Mouse (Mus musculus) monocyte, adult 5-6 weeks (primary cell): ENCODE results near the gene Myo9a. TPM values are rescaled to one million over a fixed set of nuclear protein-coding genes. Genes with fewer than 3 reads are reported as not detected.

Experiments
- ATAC-seq: fragments of 153-309, 156-312 bp; replicated peaks from 2 replicates; pipeline ENCODE4 v1.8.0; 2017; ENCODE audit warnings: mild to moderate bottlenecking; ENCODE audit not compliant: low TSS enrichment, insufficient number of reproducible peaks, severe bottlenecking, poor library complexity, low FRiP score
- total RNA-seq: library from RNA; stranded (forward); fragments of 200-1000, 200-491, 200-594 nt; gene quantifications from 3 replicates; pipeline ENCODE4 v1.2.3, GENCODE M21; 2017

The Myo9a gene
- total RNA-seq, 1 experiment from 2014 or later = 31.5 TPM

GRCm38 (mm10) chr9:59964367-59964766 is 213.7 kb downstream of the Myo9a start:
- no peak for ATAC-seq

GRCm38 (mm10) chr9:59965046-59965445 is 214.3 kb downstream of the Myo9a start:
- ATAC-seq = no peak

- no peak for ATAC-seq
Measured at GRCm38 (mm10) chr9:59969383-59969782, 218.7 kb downstream of the Myo9a start.

GRCm38 (mm10) chr9:59971263-59971662 is 220.6 kb downstream of the Myo9a start:
- no peak for ATAC-seq

Other genes starting within 250 kb of the Myo9a start
- gene Hexa, start 211.4 kb upstream of the Myo9a start, total RNA-seq = 97.3 to 114 TPM (median 107 TPM) in 3 replicates
- gene Tmem202, start 211.0 kb upstream of the Myo9a start, total RNA-seq = 0.39 TPM in 1 of 3 replicates, not detected in the others
- gene Celf6, start 173.0 kb upstream of the Myo9a start, total RNA-seq = not detected in 3 replicates
- 19.9 to 29.5 TPM (median 25.5 TPM) in 3 replicates for gene Parp6, start 133.6 kb upstream of the Myo9a start, total RNA-seq
- gene Pkm, start 94.5 kb upstream of the Myo9a start, total RNA-seq = 498 to 575 TPM (median 546 TPM) in 3 replicates
- gene Gramd2, start 70.8 kb upstream of the Myo9a start, total RNA-seq = 0.19 to 0.53 TPM (median 0.49 TPM) in 3 replicates
- gene Senp8, start 186 bp upstream of the Myo9a start, total RNA-seq = 0.57 to 5.4 TPM (median 0.85 TPM) in 3 replicates
- not detected in 3 replicates for gene Nr2e3, start 209.8 kb downstream of the Myo9a start, total RNA-seq